Mouse (Mus musculus): Measurements from ENCODE around the gene Ncbp2.

Ncbp2 gene

GRCm38 (mm10) chr16:31948345-31948774 is at the start of gene Ncbp2, which contains the start of gene 0610012G03Rik:
Gene Ncbp2, plus strand, starts transcription at chr16:31948513.
Gene 0610012G03Rik, minus strand, starts transcription at chr16:31948494.
- DNase-seq (ENCODE audit: low spot score in 2 of 2), result peak; percentile 97 to 98

- peak; percentile 87 to 95 for DNase-seq (ENCODE audit: low spot score in 2 of 2)
These were observed 49.6 kb upstream of the Ncbp2 start for GRCm38 (mm10) chr16:31898546-31899326.

- DNase-seq (ENCODE audit: low spot score in 2 of 2), result no peak
These were observed 46.4 kb upstream of the Ncbp2 start for GRCm38 (mm10) chr16:31901886-31902285.

- no peak for DNase-seq (ENCODE audit: low spot score in 2 of 2)
These were observed 45.1 kb upstream of the Ncbp2 start for GRCm38 (mm10) chr16:31903239-31903638.

GRCm38 (mm10) chr16:31905331-31905730 is 43.0 kb upstream of the Ncbp2 start:
- no peak for DNase-seq (ENCODE audit: low spot score in 2 of 2)

GRCm38 (mm10) chr16:31905891-31906825 is 42.2 kb upstream of the Ncbp2 start:
- peak in 1 of 2 experiments; percentile 40 for DNase-seq (ENCODE audit: low spot score in 2 of 2)

GRCm38 (mm10) chr16:31906896-31907295 is 41.4 kb upstream of the Ncbp2 start:
- peak; percentile 31 to 51 for DNase-seq (ENCODE audit: low spot score in 2 of 2)

- DNase-seq (ENCODE audit: low spot score in 2 of 2), result peak; percentile 55 to 71
These were observed 39.4 kb upstream of the Ncbp2 start for GRCm38 (mm10) chr16:31908959-31909358.

- no peak for DNase-seq (ENCODE audit: low spot score in 2 of 2)
These were observed 37.9 kb upstream of the Ncbp2 start for GRCm38 (mm10) chr16:31910281-31910847.

- DNase-seq (ENCODE audit: low spot score in 2 of 2), result no peak
These were observed 30.5 kb upstream of the Ncbp2 start for GRCm38 (mm10) chr16:31917776-31918175.

GRCm38 (mm10) chr16:31918248-31918724 is 30.0 kb upstream of the Ncbp2 start:
- DNase-seq (ENCODE audit: low spot score in 2 of 2), result peak; percentile 93

GRCm38 (mm10) chr16:31924368-31924767 is 23.9 kb upstream of the Ncbp2 start:
- no peak for DNase-seq (ENCODE audit: low spot score in 2 of 2)

- no peak for DNase-seq (ENCODE audit: low spot score in 2 of 2)
These were observed 22.2 kb upstream of the Ncbp2 start for GRCm38 (mm10) chr16:31926091-31926490.

- DNase-seq (ENCODE audit: low spot score in 2 of 2), result no peak
These were observed 21.6 kb upstream of the Ncbp2 start for GRCm38 (mm10) chr16:31926547-31927182.

- DNase-seq (ENCODE audit: low spot score in 2 of 2), result no peak
These were observed 20.9 kb upstream of the Ncbp2 start for GRCm38 (mm10) chr16:31927412-31927811.

- DNase-seq (ENCODE audit: low spot score in 2 of 2), result peak; percentile 49 to 62
These were observed 17.0 kb upstream of the Ncbp2 start for GRCm38 (mm10) chr16:31931330-31931729.

- DNase-seq (ENCODE audit: low spot score in 2 of 2), result peak in 1 of 2 experiments; percentile 34
These were observed 16.1 kb upstream of the Ncbp2 start for GRCm38 (mm10) chr16:31932255-31932654.

- DNase-seq (ENCODE audit: low spot score in 2 of 2), result peak; percentile 85 to 89
These were observed 15.2 kb upstream of the Ncbp2 start for GRCm38 (mm10) chr16:31932840-31933697.

- DNase-seq (ENCODE audit: low spot score in 2 of 2), result peak; percentile 52 to 57
These were observed 14.4 kb upstream of the Ncbp2 start, which contains the start of gene Pigz for GRCm38 (mm10) chr16:31933751-31934549. Gene Pigz, plus strand, starts transcription at chr16:31933851.
